Mouse (Mus musculus) right cerebral cortex, postnatal 36 days (tissue): ENCODE results near the gene Thumpd2.

Source experiments
- DNase-seq, 2 experiments: peaks; one replicate each; pipeline ENCODE4 v3.0.0; 2022; ENCODE audit warnings: low spot score in 2 of 2, mixed read lengths in 1 of 2

Gene Thumpd2

DNA sequence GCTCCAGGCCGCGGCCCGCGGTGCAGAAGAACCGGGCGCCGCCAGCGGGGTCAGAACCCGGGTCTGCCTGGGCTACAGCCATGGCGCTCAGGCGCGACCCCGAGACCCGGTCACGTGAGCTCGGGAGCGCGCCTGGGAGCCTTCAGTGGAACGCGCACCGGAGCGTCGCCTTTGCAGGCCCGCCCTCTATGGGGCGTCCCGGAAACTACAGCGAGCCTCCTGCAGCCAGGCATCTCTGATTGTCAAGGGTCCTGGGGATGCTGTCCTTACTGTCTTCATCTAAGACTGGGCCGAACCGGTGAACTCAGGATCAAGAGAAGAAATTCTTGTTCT, at the start of gene Thumpd2:
Thumpd2 (minus strand) TSS at position 104 of the 333 bp plus-strand sequence.
- peak; percentile 77 to 78 for DNase-seq

DNA sequence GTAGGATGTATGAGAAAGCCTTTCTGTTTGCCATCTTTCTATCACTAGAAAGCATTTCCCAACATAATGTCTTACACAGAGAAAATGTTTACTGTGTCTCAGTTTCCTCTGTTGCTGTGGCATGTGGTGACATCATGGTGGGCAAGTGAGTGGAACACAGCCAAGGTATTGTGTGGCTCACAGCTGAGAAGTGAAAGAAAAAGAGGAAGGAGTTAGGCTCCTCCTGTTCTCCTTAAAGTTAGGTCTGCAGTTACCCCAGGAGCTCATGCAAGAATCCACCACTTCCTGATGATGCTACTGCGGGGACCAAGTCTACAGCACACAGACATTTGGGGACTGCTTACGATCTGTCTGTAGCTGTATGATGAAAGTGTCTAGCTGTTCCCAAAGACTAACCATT, 39.4 kb upstream of the Thumpd2 start:
- DNase-seq, result no peak

DNA sequence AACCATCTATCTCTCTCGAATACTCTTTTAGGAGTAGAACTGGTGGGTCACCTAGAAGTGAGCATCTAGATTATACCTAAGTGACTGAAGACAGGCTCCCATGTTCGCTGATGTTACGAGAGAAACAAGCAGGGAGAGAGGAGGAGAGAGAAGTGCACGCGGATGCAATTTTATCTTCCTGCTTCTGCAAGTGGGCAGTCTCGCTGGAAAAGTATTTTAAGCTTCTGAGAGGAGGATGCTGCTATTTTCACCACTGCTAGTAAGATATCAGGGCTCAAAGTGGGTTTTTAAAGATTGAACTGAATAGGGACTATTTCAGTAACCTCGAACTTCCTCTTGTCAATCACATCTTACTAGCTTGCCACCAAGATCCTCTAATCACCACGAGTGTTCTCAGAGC, 38.0 kb upstream of the Thumpd2 start:
- peak in 1 of 2 experiments; percentile 37 for DNase-seq

DNA sequence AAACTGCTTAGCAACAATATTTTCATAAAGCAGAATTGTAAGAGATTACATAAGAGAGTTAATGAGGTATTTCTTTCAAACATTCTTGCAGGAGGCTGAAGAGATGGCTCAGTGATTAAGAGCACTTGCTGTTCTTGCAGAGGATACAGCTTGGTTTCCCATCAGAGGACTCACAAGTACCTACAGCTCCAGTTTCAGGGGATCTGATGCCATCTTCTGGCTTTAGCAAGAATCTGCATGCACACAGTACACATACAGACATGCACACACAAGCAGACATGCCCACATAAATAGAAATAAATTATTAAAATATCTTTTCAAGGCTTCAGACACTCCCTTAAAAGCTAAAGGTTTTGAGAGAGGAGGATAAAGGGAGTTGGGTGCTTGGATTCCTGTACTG, 33.6 kb upstream of the Thumpd2 start:
- DNase-seq, result no peak

DNA sequence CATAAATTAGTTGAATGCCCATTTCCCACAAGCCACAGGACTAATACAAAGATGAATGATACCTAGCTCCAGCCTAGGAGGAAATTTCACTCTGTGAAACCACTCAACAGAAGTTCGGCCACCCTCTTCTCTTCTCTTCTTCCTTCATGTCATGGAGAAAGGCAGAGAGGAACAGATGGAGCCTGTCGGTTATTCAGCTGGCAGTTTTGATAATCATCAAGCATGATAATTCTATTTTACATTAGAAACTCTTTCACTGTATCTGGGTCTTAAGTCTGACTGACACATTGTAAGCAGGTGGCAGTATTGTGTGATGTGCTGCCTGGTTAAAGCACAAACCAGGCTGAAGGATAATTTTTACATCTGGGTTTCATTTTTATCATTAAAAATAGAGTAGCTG, 31.6 kb upstream of the Thumpd2 start:
- no peak for DNase-seq

DNA sequence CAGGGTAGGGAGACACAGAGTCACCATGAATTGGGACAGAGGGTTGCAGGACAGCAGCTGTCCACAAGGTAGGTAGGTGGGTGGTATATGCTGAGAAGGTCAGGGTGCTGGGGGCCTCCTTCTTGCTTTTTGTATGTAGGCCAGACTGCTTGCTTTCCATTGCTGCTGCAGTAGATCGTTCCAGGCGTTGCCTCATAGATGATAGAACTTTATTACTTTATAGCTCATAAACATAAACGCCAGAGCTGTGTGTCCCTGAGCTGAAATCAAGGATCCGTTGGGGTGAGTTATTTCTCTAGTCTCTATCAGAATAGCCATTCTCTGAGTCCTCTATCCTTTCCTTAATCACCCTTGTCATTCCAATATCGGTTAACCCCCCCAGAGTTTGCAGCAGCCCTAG, 27.9 kb upstream of the Thumpd2 start:
- DNase-seq, result no peak

DNA sequence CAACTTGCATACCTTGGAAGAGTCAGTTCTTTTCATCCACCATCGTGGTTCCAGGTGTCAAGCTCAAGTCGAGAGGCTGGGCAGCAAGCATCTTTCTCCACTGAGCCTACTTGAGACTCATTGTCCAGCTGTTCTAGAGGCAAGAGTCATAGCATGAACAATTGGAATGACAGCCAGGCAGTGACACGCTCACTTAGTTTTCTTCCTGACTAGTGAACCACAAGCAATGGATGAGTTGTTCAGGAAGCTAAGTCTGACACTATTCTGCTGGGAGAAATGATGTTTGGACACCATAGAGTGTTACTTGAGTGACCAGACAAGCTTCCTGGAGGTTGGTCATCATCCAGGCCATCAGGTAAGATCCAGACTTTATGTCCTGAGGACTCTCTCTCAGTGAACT, 24.0 kb upstream of the Thumpd2 start:
- no peak for DNase-seq

DNA sequence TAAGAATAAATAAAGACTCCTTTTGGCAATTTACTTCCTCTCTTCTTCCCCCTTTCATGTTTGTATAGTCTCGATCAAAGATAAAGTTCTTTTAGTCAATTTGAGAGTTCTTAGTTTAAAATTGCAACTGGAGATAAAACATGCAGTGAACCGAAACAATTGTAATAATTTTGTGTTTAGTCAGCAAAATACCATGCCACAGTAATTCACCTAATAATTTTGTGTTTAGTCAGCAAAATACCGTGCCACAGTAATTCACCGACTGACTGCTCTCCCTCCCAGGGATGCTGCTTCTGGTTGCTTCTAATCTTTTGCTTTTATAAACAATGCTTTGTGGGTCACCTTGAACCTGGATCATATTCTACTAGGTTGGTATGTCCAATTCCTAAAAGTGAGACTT, 22.9 kb upstream of the Thumpd2 start:
- DNase-seq, result no peak

DNA sequence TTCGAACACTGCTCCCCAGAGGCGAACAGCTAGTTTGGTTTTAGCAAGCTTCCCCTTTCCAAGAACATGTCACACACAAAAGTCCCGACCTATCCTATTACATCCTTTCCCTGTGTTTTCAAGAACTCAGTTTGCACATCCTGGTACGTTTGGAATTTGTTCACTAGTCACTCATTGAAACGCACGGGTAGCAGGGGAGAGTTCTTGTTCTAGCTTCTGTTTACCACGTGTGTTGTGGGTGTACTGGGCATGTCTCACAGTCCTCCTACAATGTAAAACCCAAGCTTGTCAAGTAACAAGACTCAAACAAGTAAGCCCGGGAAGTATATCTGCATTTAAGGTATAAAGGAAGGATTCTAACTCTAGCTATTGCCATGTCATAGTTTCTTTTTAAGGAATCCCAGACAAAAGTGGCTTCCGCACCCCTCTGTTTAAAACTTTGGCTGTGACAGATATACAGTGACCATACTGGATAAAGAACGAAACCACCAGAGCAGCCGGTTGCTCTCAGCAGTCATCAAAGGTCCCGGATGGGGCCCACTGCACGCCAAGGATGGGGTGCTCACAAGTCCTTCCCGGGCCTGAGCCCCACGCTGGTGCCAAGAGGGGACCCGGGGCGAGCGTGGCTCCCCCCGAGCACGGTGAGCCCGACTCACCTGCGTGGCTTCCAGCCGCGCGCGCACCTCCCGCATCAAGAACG, 453 bp downstream of the Thumpd2 start:
- peak; percentile 15 to 16 for DNase-seq

DNA sequence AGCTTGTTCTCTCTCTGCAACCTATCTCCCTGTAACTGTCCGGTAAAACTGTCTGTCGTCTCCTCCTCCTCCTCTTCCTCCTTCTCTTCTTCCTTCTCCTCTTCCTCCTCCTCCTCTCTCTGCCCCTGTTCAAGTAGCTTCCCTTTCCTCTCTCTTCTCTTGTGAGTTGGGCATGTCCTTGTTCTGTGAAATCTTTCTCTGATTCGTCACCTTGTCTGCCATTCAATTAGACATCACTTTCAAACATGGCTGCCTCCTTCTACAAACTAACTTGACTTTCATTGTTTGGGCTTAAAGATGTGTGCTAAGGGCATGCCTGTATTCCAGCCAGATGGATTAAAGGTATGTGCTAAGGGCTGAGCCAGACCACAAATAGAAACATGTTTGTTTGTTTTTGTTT, 1.5 kb downstream of the Thumpd2 start:
- DNase-seq, result no peak

DNA sequence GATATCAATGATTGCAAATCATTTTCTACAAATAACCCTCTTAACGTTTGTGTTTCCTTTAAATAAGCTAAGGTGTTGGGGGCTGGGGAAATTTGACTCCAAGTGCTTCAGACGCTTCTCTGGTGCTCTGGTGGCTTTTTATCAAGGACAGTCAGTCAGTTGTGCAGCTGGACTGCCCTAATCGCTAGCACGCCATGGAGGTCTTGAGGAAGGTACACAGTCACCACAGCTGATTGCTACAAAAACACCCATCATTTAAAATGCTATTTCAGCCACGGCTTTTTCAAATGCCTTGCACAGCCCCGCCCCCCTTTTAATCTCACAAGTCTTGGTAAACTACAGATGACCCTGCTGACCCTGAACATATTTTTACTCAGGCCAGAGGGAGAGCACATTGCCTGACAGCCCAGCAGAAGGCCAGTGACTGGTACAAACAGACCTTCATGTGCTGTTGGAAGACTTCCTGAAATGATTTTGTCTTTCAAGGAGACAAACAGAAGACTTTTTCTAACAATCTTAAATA, 2.5 kb downstream of the Thumpd2 start:
- no peak for DNase-seq

DNA sequence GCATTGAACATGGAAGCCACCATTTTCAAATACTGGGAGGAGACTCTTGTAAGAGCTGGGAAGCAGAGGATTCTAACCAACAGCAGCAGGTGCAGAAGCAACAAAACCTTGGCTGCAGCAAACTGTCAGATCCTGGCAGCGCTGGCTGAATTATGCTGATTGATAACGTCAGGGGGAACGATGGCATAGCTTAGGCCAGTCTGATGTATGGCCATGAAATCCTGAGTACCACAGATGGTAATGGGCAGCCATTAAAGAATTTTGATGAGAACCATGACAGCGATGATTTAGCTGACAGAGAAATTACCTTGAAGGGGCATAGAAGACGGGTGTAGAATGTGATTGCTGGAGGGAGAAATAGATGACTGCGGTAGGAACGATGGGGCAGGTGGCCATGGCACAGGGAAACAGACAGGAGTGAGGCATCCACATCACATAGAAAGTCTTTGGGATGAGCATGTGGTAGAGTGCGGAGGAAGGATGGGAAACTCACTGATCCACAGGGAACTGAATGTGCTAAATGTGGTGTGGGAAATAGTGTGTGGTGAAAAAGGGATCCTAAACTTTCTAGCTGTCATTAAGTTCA, 8.0 kb downstream of the Thumpd2 start:
- DNase-seq, result no peak

DNA sequence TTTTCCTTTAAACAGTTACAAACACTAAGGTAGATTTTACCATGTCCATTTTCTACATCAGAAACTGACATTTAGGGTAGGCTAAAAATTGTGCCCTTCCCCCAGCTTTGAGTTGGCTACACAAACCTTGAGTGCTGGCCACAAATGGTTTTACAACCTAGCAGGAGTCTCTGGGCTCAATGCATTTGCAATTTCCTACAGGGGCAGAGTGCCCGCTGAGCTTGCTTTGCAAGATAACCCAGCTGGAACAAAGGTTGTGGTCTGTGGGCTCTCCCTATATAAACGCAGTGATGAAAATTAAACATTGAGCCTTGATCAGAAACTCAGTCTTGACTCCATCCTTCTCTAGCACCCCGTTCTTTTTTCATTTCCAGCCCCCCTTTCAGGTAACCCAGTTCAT, 8.8 kb downstream of the Thumpd2 start:
- no peak for DNase-seq

DNA sequence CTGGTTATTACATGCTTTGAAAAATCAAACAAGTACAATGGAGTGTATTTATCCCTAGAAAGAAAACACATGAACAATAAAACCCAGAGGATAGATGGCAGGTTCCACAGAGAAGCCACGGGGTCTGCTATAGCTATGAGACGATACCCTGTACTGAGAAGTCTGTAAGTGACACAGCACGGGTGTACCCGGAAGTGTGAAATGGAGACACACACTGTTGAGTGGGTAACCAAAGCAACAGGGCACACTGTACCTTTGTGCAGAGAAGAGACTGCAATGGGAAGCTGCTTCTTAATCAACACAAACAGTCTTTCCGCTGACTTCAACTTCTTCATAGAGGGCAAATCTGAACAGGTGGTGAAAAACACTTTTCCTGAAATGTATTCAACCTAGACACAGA, 9.4 kb downstream of the Thumpd2 start:
- DNase-seq, result no peak

DNA sequence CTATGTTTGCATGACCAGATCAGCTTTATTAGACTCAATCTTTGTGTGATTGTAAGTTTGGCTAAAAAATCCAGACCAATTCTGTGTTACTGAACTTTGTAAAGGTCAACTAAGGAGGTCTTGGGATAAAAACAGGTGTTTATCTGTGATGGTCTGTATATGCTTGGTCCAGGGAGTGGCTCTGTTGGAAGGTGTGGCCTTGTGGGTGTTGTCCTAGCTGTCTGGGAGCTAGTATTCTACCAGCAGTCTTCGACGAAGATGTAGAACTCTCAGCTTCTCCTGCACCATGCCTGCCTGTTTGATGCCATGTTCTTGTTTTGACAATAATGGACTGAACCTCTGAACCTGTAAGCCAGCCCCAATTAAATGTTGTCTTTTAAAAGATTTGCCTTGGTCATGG, 11.6 kb downstream of the Thumpd2 start:
- no peak for DNase-seq

DNA sequence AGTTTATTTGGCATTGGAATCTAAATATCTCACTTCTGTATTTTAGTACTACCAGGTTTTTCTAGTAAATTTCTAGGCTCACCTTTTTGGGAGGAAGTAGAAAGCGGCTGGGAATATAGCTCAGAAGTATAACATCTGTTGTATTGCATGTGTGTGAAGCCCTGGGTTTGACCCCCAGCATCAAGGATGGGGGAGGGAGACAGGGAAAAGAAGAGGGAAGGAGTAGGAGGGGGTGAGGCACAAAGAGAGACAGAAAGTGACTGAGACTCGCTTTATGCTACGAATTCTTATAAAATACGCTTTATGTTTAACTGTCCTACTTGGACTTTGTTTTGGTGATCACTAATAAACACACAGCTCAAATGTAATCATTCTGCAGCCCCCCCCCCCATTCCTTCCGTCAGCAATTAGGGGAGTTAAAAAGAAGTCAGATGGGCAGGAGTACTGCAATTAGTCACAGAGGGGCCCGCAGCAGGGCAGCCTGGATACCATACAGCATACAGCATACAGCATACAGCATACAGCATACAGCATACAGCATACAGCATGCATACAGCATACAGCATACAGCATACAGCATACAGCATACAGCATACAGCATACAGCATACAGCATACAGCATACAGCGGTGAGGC, 16.8 kb downstream of the Thumpd2 start:
- DNase-seq, result no peak

DNA sequence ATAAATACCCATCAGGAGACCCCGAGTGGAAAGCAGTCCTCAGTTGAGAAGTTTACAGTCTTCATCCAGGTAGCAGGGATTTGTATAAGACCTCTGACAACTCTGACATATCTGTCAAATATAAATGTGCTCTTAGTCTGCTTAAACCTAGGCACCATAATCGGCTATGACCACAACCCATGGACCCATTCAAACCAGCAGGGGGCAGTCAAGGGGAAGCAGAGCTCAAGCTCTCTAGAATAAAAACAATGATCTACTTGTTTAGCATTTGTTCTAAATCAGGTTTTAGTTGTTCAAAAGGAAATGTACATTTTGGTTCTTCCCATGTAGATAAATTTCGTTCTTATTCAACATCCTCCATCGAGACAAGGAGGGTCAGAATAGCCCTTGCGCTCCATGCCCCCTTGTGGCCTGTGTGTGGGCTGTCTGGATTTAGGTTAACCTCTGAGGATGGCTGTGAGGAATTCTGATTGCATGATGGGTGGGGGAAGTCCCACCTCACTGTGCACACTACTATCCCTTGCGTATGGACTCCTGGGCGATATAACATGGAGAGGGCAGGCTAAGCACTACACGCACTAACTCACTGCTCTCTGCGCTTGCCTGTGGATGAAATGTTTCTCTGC, 19.2 kb downstream of the Thumpd2 start:
- no peak for DNase-seq

DNA sequence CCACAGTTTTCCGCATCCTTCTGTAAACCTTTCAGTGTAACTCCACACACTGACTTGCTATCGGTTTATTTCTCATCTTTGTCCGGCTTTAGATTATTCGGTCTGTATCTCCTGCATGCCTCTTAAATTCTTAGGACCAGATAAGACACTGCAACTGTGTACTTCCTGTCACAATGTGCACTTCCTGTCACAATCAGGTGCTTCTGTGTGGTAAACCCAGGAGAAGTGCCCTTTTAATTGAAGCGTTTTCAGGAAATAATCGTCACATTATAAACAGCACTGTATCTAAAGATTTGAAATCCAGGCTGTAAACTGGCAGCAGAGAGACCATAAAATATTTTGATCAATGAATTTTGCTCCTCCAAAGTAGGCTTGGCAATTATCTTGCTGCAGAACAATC, 19.8 kb downstream of the Thumpd2 start:
- no peak for DNase-seq

DNA sequence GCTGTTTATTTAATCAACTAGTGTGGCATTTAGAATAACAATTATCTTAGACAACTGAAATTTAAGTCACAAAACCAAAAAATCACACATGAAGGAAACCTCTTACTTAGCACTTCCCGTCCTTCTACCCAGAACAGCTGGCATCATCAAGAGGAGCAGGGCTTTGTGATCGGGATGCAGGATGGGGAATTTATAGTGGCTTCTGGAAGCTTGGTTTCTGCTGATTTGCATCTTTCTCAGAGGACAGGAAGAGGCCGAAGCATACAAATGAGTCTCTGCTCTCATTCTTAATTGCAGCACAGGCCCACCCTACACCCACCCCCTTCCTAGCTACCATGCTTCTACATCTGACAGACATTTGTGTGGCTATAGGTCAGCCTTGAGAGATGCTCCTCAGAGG, 20.5 kb downstream of the Thumpd2 start:
- no peak for DNase-seq

DNA sequence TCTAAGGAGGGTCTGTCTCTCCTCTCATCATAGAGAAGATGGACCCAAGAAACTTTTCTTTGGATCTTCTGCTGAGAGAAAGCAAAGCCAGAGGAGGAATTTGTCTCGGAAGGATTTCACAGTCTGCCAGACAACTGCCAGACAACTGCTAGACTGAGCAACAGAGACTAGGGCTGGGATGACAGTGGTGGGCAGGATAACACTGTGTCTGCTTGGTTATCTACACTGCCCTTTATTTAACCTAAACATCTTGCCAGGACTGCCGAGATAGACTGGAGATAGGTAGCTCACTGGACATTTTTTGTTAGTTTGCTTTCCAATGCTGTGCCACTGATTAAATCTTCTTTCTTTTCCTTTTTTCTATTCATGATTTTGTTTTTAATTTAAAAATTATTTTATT, 23.2 kb downstream of the Thumpd2 start:
- no peak for DNase-seq

DNA sequence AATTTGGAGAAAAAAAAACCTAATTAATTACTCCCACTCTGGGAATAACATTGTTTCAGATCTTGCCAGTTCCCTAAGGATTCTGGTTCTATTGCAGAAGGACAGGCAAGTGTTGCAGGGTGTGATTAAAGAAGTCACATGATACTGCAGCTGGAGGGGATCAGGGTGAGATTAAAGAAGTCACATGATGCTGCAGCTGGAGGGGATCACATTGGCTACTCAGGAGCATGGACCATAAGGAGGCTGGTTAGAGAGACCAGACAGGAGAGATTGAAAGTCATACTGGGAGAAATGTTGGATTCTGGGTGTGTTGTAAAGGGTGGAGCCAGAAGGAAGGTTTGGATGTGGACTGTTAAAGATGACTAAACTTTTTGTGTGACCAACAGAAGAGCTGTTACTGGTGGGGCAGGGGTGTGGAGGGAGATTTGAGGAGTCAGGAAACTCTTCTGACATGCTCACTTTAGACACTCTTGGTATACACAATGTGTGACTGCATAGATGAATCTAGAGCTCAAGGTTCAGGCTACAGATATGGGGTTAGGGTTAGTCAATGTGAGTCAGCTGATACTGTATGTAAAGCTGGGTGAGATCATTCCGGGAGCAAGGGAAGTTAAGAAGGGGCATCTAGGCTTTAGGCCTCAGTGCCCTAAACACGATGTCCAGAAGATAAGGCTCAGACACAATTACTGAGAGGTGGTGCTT, 26.0 kb downstream of the Thumpd2 start:
- no peak for DNase-seq

DNA sequence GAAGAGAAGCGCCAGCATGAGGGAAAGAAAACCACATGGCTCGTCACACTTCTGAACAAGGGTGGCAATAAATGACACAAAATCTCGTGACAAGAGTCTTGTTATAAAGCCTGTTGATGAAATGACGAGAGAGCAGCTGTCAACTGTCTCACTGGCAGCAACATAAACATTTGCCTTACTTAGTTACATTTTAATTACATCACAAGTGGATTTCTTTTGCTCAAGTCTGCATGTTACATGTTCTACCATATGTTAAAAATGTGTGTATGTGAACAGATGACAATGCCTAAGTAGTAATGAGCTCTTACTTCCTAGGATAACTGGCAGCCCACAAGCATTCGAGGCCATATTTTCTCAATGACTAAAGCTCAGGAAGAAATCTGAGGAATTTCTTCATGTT, 29.5 kb downstream of the Thumpd2 start:
- no peak for DNase-seq
